Mouse (Mus musculus) megakaryocyte, embryonic 14.5 days (primary cell): ENCODE measurements around the gene Ugt1a6b. TPM values are rescaled to one million over a fixed set of nuclear protein-coding genes. Genes with fewer than 3 reads are reported as not detected.

ENCODE experiments used
- H3K27me3 ChIP-seq: replicated peaks from 2 replicates; pipeline ENCODE3; 2012; ENCODE audit warnings: inconsistent platforms
- H3K36me3 ChIP-seq: replicated peaks from 2 replicates; pipeline ENCODE3; 2012; ENCODE audit warnings: low read length, inconsistent platforms, mixed read lengths
- H3K4me1 ChIP-seq: 2 replicates; pipeline ENCODE4 v1.6.1; 2012; ENCODE audit warnings: inconsistent platforms
- H3K4me3 ChIP-seq: replicated peaks from 2 replicates; pipeline ENCODE3; 2012; ENCODE audit warnings: moderate library complexity, mild to moderate bottlenecking, inconsistent platforms
- H3K9me3 ChIP-seq: 2 replicates; pipeline ENCODE4 v1.6.1; 2012; ENCODE audit warnings: inconsistent platforms
- FLI1 ChIP-seq: IDR thresholded peaks from 2 replicates; pipeline ENCODE4 v1.6.1; 2012; ENCODE audit warnings: low read length, inconsistent platforms, mixed read lengths
- GATA1 ChIP-seq: IDR thresholded peaks from 3 replicates; pipeline ENCODE4 v1.6.1; 2012; ENCODE audit warnings: mixed read lengths, low read length, inconsistent platforms, borderline replicate concordance
- polyA plus RNA-seq: library from polyadenylated mRNA; stranded (reverse); fragments of >175 nt; gene quantifications from 2 replicates; pipeline ENCODE4 v1.2.3, GENCODE M21; 2012; ENCODE audit warnings: low replicate concordance; ENCODE audit not compliant: insufficient read depth

The Ugt1a6b gene
- polyA plus RNA-seq, 1 experiment = not detected

DNA sequence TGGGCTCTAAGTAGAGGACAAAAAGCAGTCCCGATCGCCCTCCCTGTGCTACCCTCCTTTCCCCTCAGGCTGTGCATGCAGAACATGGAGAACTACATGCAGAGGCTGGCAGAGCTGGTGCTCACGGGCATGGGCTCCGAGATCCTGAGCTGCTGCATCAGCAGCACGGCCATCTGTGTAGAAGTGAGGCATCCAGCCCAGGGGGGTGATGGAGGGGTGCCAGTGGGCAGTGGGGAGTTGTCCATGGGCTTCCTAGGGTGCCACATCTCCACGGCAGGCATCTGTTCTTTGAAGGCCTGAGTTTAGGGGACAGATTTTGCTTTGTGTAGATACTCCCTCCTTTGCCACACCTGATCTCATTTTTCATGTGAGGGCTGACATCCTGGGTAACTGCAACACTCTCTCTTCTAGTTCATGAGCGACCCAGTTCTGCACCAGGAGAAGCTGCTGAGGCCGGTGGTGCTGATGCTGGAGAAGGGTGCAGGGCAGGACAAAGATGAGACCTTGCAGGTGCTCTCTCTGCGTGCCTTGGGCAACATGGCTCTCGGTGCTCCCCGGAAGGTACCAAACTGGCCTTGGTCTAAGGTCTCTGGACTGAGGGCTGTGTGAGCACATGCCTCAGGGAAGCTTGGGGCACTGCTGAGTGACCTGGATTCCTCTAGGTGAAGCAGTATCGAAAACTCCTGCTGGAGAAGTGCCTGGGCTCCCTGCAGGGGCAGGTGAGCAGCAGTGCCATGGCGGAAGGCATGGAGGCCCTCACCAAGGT lies 153.1 kb downstream of the Ugt1a6b start:
- Histone ChIP-seq H3K27me3 (peaks cover 13% of the 10 kb centered on the region), H3K36me3 (peaks cover 20% of the 10 kb centered on the region), H3K9me3 (peaks cover 60% of the 10 kb centered on the region), H3K4me3 (peak overlapping the region; percentile 2), H3K4me1 (peaks cover 23% of the 10 kb centered on the region)
- TF ChIP-seq GATA1 (no peak), FLI1 (no peak)

- Histone ChIP-seq H3K36me3 (peaks cover 29% of the 10 kb centered on the region), H3K9me3 (peaks cover 54% of the 10 kb centered on the region), H3K4me3 (no peak overlapping the region), H3K4me1 (peaks cover 32% of the 10 kb centered on the region), H3K27me3 (peaks cover 11% of the 10 kb centered on the region)
- TF ChIP-seq FLI1 (no peak), GATA1 (no peak)
Observed at GRCm38 (mm10) chr1:88256886-88257663, 154.0 kb downstream of the Ugt1a6b start.

DNA sequence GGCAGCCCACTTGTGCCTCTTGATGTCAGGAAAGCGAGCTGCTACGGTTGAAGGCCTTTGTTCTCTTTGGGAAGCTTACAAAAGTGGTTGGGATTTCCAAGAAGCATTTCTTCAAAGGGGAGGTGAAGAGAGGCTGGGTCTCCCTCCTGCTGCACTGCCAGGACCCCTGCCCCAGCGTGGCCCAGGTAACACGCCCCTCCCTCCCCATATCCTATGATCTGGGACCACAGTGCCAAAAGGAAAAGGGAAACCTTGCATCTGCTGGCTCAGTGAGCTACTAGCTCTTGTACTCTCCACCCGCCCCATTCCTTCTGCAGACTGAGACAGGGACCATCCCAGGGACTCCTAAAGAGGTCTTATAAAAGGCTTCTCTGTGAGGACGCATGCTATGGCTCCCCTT lies 154.6 kb downstream of the Ugt1a6b start:
- H3K27me3 ChIP-seq = peaks cover 11% of the 10 kb centered on the region

DNA sequence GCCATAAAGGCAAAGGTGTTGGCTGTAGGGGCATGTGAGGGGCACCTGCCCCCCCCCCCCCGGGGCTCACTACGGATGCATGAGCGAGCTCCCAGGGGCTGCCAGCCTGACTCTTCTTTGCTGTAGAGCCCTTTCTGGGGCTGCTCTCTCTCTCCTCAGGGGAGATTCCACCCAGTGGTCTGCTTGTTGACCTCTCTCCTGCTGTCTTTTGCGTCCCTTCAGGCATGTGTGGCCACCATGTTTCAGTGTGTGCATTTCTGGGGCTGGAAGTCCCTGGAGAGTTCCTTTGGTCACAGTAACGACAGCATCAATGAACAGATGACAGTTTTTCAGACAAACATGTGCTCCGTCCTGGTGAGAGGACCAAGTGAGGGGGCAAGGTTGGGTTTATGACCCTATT lies 155.3 kb downstream of the Ugt1a6b start:
- H3K4me1 ChIP-seq = peaks cover 34% of the 10 kb centered on the region
- TF ChIP-seq GATA1 = no peak
- no peak for TF ChIP-seq FLI1
- peaks cover 41% of the 10 kb centered on the region for H3K9me3 ChIP-seq

More for the DNA sequence above, 154.6 kb downstream of the Ugt1a6b start:
- H3K4me3 ChIP-seq = no peak overlapping the region
- TF ChIP-seq GATA1 (no peak), FLI1 (no peak)
- H3K36me3 ChIP-seq = peaks cover 35% of the 10 kb centered on the region
- H3K9me3 ChIP-seq = peaks cover 48% of the 10 kb centered on the region
- H3K4me1 ChIP-seq = peaks cover 38% of the 10 kb centered on the region

DNA sequence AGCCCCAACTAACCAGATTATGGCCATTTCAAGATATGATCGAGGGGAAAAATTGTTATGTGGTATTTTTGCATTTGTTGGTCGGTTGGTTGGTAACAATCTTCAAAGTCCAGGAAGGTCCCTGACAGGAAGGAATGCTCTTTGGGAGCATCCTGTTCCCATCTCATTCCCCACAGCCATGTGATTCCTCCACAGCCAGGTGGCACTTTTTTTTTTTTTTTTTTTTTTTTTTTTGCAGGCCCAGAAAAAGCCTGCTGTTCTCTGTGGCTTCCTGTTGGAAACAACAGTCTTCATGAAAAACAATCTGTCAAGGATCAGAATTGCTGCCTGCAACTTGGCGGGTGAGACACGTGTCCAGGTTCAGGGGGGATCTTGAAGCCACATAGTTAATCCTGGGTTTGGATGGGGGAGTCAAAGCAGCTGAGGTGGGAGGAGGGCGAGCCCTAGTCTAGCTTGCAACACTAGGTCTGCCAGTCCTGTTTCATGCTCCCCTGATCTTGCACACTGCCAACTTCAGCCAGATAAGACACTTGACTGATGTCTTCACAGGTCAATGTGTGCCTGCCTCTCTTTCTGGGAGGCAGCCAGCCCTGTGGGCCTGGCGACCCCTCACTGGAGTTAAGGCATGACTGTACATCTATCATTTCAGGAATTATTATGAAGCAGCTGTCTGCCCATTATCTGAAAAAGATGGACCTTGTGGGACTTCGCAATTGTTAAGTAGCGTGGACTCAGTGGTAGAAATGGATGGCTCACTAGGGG lies 156.0 kb downstream of the Ugt1a6b start:
- TF ChIP-seq GATA1 (no peak), FLI1 (no peak)
- peaks cover 11% of the 10 kb centered on the region for H3K27me3 ChIP-seq
- H3K36me3 ChIP-seq = peaks cover 49% of the 10 kb centered on the region
- H3K4me1 ChIP-seq = peaks cover 33% of the 10 kb centered on the region
- H3K4me3 ChIP-seq = peak overlapping the region; percentile 9
- peaks cover 36% of the 10 kb centered on the region for H3K9me3 ChIP-seq

More for the DNA sequence above, 155.3 kb downstream of the Ugt1a6b start:
- peaks cover 42% of the 10 kb centered on the region for H3K36me3 ChIP-seq
- H3K4me3 ChIP-seq = no peak overlapping the region
- H3K27me3 ChIP-seq = peaks cover 11% of the 10 kb centered on the region

DNA sequence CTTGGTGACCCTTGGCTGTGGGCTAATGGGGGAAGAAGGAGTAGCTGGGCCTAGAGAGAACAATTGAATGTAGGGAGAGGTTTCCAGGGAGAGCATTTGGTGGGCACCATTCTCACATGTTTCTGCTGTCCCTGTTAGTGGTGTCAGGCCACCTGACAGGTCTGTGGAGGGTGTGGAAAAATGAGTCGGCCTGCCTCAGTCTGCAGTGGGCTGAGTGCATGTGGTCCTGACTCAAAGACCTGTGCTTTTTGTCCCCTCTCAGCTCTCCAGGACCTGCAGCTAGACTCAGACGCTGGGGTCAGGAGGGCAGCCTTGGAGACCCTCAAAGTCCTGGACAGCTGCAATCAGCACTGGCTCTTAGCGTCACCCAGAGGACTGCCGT lies 156.6 kb downstream of the Ugt1a6b start:
- Histone ChIP-seq H3K4me1 (peaks cover 33% of the 10 kb centered on the region), H3K4me3 (no peak overlapping the region), H3K27me3 (peaks cover 11% of the 10 kb centered on the region), H3K36me3 (peaks cover 55% of the 10 kb centered on the region), H3K9me3 (peaks cover 35% of the 10 kb centered on the region)
- no peak for TF ChIP-seq GATA1
- TF ChIP-seq FLI1 = no peak

DNA sequence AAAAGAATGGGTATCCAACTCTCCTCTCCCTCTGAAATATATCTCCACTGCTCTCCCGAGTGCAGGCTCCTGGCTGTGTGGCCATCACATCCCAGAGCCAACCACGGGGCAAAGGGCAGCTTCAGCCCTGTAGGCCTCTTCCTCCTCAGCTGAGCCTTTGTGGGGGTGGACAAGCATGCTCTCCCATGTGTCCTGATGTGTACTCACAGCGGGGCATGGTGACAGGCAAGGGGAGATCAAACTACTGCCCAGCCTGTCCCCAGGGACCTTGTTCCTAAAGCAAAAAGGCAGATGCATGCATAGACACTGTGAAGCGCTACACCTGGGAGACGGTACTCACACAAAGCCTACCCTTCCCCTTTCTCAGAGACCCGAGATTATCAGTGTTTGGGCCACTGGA lies 157.1 kb downstream of the Ugt1a6b start:
- TF ChIP-seq GATA1 (no peak), FLI1 (0 out of 2 replicates have a peak, but pooled peaks have one; percentile 16)
- peaks cover 60% of the 10 kb centered on the region for H3K36me3 ChIP-seq
- peaks cover 33% of the 10 kb centered on the region for H3K4me1 ChIP-seq
- peak overlapping the region; percentile 1 for H3K4me3 ChIP-seq
- peaks cover 11% of the 10 kb centered on the region for H3K27me3 ChIP-seq
- H3K9me3 ChIP-seq = peaks cover 30% of the 10 kb centered on the region

DNA sequence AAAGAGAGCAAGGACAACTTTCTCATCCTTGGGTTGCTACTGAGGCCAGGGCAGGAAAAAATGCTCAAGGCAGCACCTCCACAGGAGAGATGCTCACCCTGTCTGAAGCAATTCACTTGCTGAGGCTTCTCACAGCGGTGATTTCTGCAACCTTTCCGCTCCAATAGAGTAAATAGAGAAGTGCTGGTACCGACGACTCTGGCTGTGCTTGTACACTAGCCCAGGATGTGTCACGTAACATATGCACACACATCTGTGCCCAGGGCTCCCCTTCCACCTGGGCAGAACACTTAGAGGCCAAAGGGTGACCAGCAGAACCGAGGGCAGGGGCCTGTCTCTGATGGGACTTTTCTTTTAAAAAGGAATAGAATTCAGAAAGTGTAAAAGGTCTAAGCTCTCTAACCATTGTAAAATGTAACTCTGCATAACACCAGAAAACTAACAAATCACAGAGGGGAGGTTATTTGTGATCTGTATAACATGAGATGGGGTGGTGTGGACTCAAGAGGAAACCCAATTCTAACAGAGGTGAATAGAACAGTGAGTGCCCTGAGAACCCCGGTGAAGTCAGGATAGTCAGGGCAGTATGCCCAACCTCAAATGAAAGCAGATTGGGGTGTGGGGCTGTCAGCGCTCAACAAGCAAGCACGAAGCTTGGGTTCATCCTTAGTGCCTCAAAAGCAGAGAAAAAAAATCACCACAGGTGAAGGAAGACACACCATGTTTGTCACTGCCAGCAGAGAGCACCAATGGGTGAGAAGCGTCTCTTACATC lies 157.7 kb downstream of the Ugt1a6b start:
- Histone ChIP-seq H3K4me3 (no peak overlapping the region), H3K36me3 (peaks cover 66% of the 10 kb centered on the region), H3K9me3 (peaks cover 23% of the 10 kb centered on the region), H3K4me1 (peaks cover 33% of the 10 kb centered on the region), H3K27me3 (peaks cover 6% of the 10 kb centered on the region)
- TF ChIP-seq GATA1 (no peak), FLI1 (no peak)

- peaks cover 76% of the 10 kb centered on the region for H3K36me3 ChIP-seq
- no peak overlapping the region for H3K4me3 ChIP-seq
- H3K27me3 ChIP-seq = no peaks in the 10 kb centered on the region
- peaks cover 33% of the 10 kb centered on the region for H3K4me1 ChIP-seq
- TF ChIP-seq FLI1 (no peak), GATA1 (no peak)
- H3K9me3 ChIP-seq = peaks cover 15% of the 10 kb centered on the region
Observed at GRCm38 (mm10) chr1:88261706-88262105, 158.7 kb downstream of the Ugt1a6b start.
